Mouse (Mus musculus): ENCODE data around the gene Sema3f.

DNA sequence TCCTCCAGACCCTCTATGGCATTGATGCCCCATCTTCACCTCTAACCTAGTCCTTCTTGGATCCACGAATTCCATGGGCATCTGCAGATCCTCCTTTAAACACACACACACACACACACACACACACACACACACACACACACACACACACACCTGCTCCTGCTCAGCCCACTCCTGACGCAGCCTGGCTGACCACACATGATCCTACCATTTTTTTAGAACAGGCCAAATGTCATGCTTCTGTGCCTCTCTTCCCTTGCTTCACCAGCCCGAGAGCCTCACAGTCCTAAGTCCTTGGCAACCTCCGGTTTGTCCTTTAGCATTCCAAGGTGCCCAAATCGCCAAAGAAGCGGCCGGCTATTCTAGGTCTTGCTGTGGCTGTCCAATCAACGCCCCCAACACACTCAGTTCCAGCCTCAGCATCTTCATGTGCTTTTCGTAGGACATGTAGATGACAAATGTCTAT, 40.8 kb downstream of the Sema3f start, which contains the start of gene Slc38a3:
- no peak for TF ChIP-seq POLR2A (IDR thresholded peaks at IDR 0.05; ENCODE audit: control insufficient read depth, extremely low read depth, insufficient read depth, low read length, poor library complexity)
- TF ChIP-seq CTCF (IDR thresholded peaks at IDR 0.05; ENCODE audit: borderline replicate concordance, control insufficient read depth, extremely low read depth, insufficient read depth, low read length, poor library complexity) = no peak
